Comparison of ENCODE assay signal across 1 mouse cellular context in genomic region chr12:71136974-71137491, GRCm38 (mm10).
TF ChIP-seq lines count a peak whose summit lies in the region.

No protein-coding gene starts in this region.

TF ChIP-seq in MEL, 35 proteins besides CTCF, POLR2A, EP300 and RAD21 (continued from another document):
- TF ChIP-seq ZC3H11A (IDR thresholded peaks at IDR 0.05; ENCODE audit: low read depth, low read length): no peak
- TF ChIP-seq TAL1 (IDR thresholded peaks at IDR 0.05; ENCODE audit: low read length): no peak
- TF ChIP-seq POLR2AphosphoS5 (IDR thresholded peaks at IDR 0.05; ENCODE audit: borderline replicate concordance, low read depth, low read length): no peak
- peak; percentile 88 for TF ChIP-seq HCFC1 (IDR thresholded peaks at IDR 0.05; ENCODE audit: low read depth, low read length)
- peak; percentile 57; the same call in 1 of the 2 replicates for TF ChIP-seq TCF12 (IDR thresholded peaks at IDR 0.05; ENCODE audit: low read depth, low read length)
- TF ChIP-seq JUND (IDR thresholded peaks at IDR 0.05; ENCODE audit: low read depth, low read length): no peak
- peak; percentile 68; the same call in 1 of the 2 replicates for TF ChIP-seq TBP (IDR thresholded peaks at IDR 0.05; ENCODE audit: low read depth, low read length)
- TF ChIP-seq KAT2A (conservative IDR thresholded peaks at IDR 0.05; ENCODE audit: low read depth, low read length): peak; percentile 58
- no peak for TF ChIP-seq UBTF (IDR thresholded peaks at IDR 0.05; ENCODE audit: borderline replicate concordance, insufficient read depth, low read depth, low read length)
- peak; percentile 78 for TF ChIP-seq ZNF384 (IDR thresholded peaks at IDR 0.05; ENCODE audit: low read depth, low read length)
- peak; percentile 89 for TF ChIP-seq NELFE (IDR thresholded peaks at IDR 0.05; ENCODE audit: low read depth, low read length)
- no peak; the same call in 1 of the 2 replicates for TF ChIP-seq MYC (IDR thresholded peaks at IDR 0.05; ENCODE audit: low read depth, low read length)
- no peak for TF ChIP-seq ZKSCAN1 (IDR thresholded peaks at IDR 0.05; ENCODE audit: low read depth, low read length)
- no peak for TF ChIP-seq USF1 (IDR thresholded peaks at IDR 0.05; ENCODE audit: low read depth, low read length)
- no peak for TF ChIP-seq BHLHE40 (IDR thresholded peaks at IDR 0.05; ENCODE audit: borderline replicate concordance, low read depth, low read length)
- TF ChIP-seq MYB (IDR thresholded peaks at IDR 0.05; ENCODE audit: low read depth, low read length): peak; percentile 40
- peak; percentile 49 for TF ChIP-seq ZMIZ1 (IDR thresholded peaks at IDR 0.05; ENCODE audit: low read depth, low read length)
- no peak for TF ChIP-seq MXI1 (IDR thresholded peaks at IDR 0.05; ENCODE audit: low read depth, low read length)
- peak; percentile 65; the same call in 1 of the 2 replicates for TF ChIP-seq ELF1 (IDR thresholded peaks at IDR 0.05; ENCODE audit: low read depth, low read length)
- TF ChIP-seq GATA1 (IDR thresholded peaks at IDR 0.05; ENCODE audit: low read depth, low read length): no peak
